Mouse (Mus musculus) lung, embryonic 14.5 days (tissue): ENCODE data around the gene Fbxw4. TPM values are rescaled to one million over a fixed set of nuclear protein-coding genes. Genes with fewer than 3 reads are reported as not detected.

Source experiments
- ATAC-seq: fragments of 200-750 bp; cut with Nextera tagmentation; 2 replicates; pipeline ENCODE4 v1.8.0; 2017; ENCODE audit warnings: mild to moderate bottlenecking, moderate TSS enrichment, moderate library complexity; ENCODE audit not compliant: insufficient read depth
- DNase-seq: peaks from one replicate; pipeline ENCODE4 v3.0.0-alpha.2; 2015
- H3K27ac ChIP-seq: fragments of 300-500 bp; sonication (generic); 2 replicates; pipeline ENCODE4 v1.5.1; 2014; ENCODE audit warnings: low read depth, mild to moderate bottlenecking, moderate library complexity
- H3K27me3 ChIP-seq: fragments of 300-500 bp; sonication (generic); 2 replicates; pipeline ENCODE4 v1.6.1; 2014; ENCODE audit warnings: low read length, control low read depth; ENCODE audit not compliant: insufficient read depth
- H3K36me3 ChIP-seq: fragments of 300-500 bp; sonication (generic); 2 replicates; pipeline ENCODE4 v1.6.1; 2014; ENCODE audit warnings: control low read depth; ENCODE audit not compliant: insufficient read depth
- H3K4me1 ChIP-seq: fragments of 300-500 bp; sonication (generic); 2 replicates; pipeline ENCODE4 v1.6.1; 2014; ENCODE audit warnings: antibody characterized with exemption, control low read depth; ENCODE audit not compliant: insufficient read depth
- H3K4me2 ChIP-seq: fragments of 300-500 bp; sonication (generic); 2 replicates; pipeline ENCODE4 v1.6.1; 2014; ENCODE audit warnings: mild to moderate bottlenecking
- H3K4me3 ChIP-seq: fragments of 300-500 bp; sonication (generic); 2 replicates; pipeline ENCODE4 v1.5.1; 2014; ENCODE audit warnings: low read depth, low read length
- H3K9ac ChIP-seq: fragments of 300-500 bp; sonication (generic); 2 replicates; pipeline ENCODE4 v1.6.1; 2014
- H3K9me3 ChIP-seq: fragments of 300-500 bp; sonication (generic); 2 replicates; pipeline ENCODE4 v1.6.1; 2016; ENCODE audit warnings: low read depth, low read length, control low read depth
- CTCF ChIP-seq: IDR thresholded peaks from 2 replicates; pipeline ENCODE4 v1.5.1; 2016; ENCODE audit warnings: antibody characterized with exemption, low read depth
- WGBS: fragments of 180-500 bp; shearing (Covaris S2); extraction: QIAGEN DNeasy Blood & Tissue Kit; methylation state at CpG from one replicate; pipeline ENCODE4 v1.1.7; 2014; 5-methylcytosine and 5-hydroxymethylcytosine counted together
- polyA plus RNA-seq: library from polyadenylated mRNA; unstranded; fragments of >200 nt; fragmentation: Nextera tagmentation; extraction: Ambion mirVana; gene quantifications from 2 replicates; pipeline ENCODE4 v1.2.1, GENCODE M21; 2014

Gene Fbxw4
- polyA plus RNA-seq, 1 experiment from 2014 or later, result 7.5 TPM

DNA sequence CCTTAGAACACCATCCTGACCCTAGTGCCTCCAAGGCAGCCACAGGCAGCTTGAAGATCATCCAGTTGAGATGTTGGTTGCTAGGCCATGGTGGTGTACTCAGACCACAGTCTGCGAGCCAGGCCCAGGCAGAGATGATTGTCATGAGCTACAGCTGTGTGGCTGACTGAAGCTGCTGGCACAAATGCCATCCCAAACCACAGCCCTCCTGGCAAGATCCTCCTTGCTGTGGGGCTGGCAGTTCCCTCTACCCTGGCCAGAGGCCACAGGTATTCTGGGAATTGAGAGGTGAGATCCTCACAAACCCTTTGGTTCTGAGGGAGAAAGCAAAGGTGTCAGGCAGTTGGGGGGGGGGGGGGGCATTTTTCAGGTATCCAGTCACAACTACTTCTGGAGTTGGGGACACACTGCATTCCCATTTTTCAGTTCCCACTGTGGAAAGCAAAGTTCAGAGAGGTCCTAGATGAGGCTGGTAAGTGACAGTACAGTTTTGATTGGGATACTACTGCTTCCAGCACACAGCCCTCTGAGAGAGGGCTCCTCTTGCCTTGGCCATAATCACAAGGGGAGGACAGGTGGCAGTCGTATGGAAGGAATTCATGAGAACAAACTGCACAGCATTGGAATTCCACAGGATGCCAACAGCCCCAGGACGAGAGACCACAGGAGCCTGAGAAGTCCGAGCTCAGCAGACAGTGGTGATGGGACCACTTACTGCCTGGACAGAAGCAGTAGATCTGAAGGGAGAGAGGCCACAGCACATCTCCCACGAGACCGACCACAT, 72.4 kb downstream of the Fbxw4 start:
- DNase-seq, result no peak

DNA sequence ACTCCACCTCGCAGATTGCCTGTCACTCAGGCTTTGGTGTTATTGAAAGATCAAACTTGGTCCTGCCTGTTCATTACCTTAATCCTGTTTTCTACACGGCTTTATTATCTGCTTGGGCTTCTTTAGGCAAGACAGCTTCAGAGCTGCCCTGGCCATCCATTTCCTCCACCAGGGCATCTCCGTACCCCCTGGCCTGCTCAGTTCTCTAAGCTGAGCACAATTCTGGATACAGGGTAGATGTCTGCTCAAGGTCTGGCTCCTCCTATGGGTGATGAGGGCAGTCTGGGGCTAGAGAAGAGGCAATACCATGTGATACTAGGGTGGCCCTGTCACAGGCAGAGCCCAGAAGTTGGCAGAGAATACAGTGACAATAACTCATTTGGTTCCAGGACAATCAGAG, 73.3 kb downstream of the Fbxw4 start:
- H3K4me3 ChIP-seq, result no peak overlapping the region
- 0 out of 2 replicates have a peak, but pooled peaks cover 5% of the 10 kb centered on the region for H3K36me3 ChIP-seq
- no peaks in the 10 kb centered on the region for H3K9me3 ChIP-seq
- H3K4me2 ChIP-seq, result no peak overlapping the region
- no peak for ATAC-seq
- DNase-seq, result no peak
- H3K27me3 ChIP-seq, result no peaks in the 10 kb centered on the region
- H3K27ac ChIP-seq, result no peak overlapping the region
- H3K9ac ChIP-seq, result no peak overlapping the region
- TF ChIP-seq CTCF, result no peak
- peaks cover 6% of the 10 kb centered on the region for H3K4me1 ChIP-seq
- WGBS, result 60% methylated on average over 3 of the region's 3 CpGs

More for the DNA sequence above, 72.4 kb downstream of the Fbxw4 start:
- TF ChIP-seq CTCF, result no peak
- Histone ChIP-seq H3K9ac (no peak overlapping the region), H3K27me3 (no peaks in the 10 kb centered on the region), H3K36me3 (0 out of 2 replicates have a peak, but pooled peaks cover 5% of the 10 kb centered on the region), H3K4me2 (no peak overlapping the region), H3K9me3 (no peaks in the 10 kb centered on the region), H3K27ac (no peak overlapping the region), H3K4me1 (peaks cover 6% of the 10 kb centered on the region; the same call in 1 of the 2 replicates), H3K4me3 (no peak overlapping the region)
- WGBS, result 79% methylated on average over 6 of the region's 6 CpGs
- no peak for ATAC-seq

DNA sequence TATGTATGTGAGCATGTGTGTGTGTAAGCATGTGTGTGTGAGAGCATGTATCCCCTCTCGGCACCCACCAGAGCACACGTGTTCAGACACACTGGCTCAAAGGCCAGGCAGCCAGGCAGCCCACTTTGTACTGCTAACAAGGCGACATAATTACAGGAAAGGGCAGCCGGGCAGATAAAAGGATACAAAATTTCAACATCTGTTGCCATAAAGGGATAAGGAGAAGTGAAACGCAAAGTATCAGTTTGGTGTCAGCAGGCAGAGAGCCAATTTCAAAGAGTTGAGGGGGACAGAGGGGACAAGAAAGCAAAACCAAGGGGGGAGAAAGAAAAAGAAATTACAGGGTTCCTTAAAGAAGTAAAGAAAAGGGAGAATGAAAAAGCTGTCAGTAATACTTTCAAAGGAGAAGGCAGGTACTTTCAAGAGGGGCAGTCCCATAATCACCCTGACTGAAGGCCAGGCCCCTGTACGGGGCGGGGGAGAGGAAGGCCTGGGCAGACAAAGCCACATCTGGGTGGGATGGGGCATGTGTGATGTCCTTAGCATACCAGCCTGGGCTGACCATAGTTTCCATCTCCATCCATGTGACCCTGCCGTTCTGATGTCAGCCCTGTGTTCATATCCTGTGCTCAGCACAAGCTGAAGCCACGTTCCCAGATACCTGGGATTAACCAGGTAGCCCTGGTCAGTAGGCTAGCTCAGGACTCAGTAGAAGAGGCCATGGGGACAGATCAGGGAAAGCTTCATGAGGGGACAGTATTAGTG, 75.1 kb downstream of the Fbxw4 start:
- H3K36me3 ChIP-seq, result 0 out of 2 replicates have a peak, but pooled peaks cover 5% of the 10 kb centered on the region
- no peak overlapping the region for H3K27ac ChIP-seq
- H3K27me3 ChIP-seq, result no peaks in the 10 kb centered on the region
- no peak for TF ChIP-seq CTCF
- H3K4me3 ChIP-seq, result no peak overlapping the region
- H3K4me2 ChIP-seq, result no peak overlapping the region
- no peak overlapping the region for H3K9ac ChIP-seq
- H3K4me1 ChIP-seq, result peaks cover 2% of the 10 kb centered on the region; the same call in 1 of the 2 replicates
- H3K9me3 ChIP-seq, result no peaks in the 10 kb centered on the region
- no peak for ATAC-seq
- DNase-seq, result no peak
- 56% methylated on average over 9 of the region's 9 CpGs for WGBS

DNA sequence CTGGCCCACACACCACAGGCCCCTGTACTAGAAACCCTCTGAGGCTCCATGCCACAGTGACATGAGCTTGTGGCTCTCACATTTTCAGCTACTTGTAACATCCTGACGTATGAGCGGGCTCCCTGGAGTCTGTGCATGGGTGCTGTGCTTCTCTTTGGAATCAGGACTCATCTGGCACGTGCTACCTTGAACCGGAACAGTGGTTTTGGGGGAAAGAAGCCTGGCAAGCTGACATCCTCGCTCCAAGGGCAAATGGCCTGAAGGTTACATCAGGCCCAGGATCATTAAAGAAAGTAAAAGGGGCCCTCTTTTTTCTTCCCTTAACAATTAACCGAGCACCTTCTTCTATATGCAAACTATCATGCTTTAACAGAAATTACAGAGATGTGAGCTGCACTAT, 77.0 kb downstream of the Fbxw4 start:
- no peak for TF ChIP-seq CTCF
- peaks cover 2% of the 10 kb centered on the region; the same call in 1 of the 2 replicates for H3K4me1 ChIP-seq
- no peak overlapping the region for H3K9ac ChIP-seq
- H3K9me3 ChIP-seq, result no peaks in the 10 kb centered on the region
- no peak overlapping the region for H3K4me2 ChIP-seq
- no peaks in the 10 kb centered on the region for H3K27me3 ChIP-seq
- no peak overlapping the region for H3K4me3 ChIP-seq
- no peak for DNase-seq
- no peak for ATAC-seq
- peaks cover 24% of the 10 kb centered on the region; the same call in 1 of the 2 replicates for H3K36me3 ChIP-seq
- WGBS, result 89% methylated on average over 6 of the region's 6 CpGs
- H3K27ac ChIP-seq, result no peak overlapping the region

DNA sequence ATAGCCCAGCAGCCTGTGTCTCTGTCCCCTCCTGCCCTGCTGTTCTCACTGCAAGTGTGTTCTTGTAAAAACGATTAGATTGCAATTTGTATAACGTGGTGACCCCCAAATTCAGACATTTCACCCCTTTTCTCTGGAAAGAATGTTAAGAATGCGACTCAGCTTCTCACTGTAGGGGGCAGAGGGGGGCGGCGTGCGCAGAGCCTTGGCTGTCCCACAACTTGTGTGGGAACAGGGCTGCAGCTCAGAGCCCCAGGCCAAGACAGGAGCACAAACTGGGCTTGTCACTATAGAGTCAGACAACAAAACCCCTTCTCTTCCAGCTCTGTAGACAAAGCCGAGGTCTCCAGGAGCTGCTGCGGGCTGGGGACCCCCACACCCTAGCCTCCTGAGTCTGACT, 78.0 kb downstream of the Fbxw4 start:
- Histone ChIP-seq H3K27me3 (no peaks in the 10 kb centered on the region), H3K4me1 (peaks cover 2% of the 10 kb centered on the region; the same call in 1 of the 2 replicates), H3K4me2 (no peak overlapping the region), H3K27ac (no peak overlapping the region), H3K4me3 (no peak overlapping the region), H3K9ac (no peak overlapping the region), H3K36me3 (peaks cover 33% of the 10 kb centered on the region; the same call in 1 of the 2 replicates), H3K9me3 (no peaks in the 10 kb centered on the region)
- 22% methylated on average over 8 of the region's 8 CpGs for WGBS
- no peak for TF ChIP-seq CTCF
- ATAC-seq (no peak), DNase-seq (no peak)

DNA sequence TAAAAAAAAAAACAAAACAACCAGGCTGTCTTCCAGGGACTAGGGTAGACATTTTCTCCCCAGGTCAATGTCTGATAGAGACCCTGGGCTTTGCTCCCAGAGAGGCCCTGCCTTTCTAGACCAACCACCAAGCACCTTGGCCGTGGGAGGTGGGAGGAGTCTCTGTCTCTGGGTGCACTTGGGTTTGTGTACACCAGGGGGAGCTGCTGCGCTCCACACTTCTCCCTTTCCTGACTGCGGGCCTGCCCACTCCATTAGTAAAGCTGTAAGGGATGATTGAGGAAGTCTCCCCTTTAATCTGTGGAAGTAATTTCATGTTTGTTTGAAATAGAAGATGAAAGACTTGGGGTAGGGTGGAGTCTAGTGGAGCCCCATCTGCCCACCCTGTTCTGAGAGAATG, 78.9 kb downstream of the Fbxw4 start:
- no peak overlapping the region for H3K9ac ChIP-seq
- TF ChIP-seq CTCF, result peak; percentile 76
- H3K36me3 ChIP-seq, result peaks cover 34% of the 10 kb centered on the region; the same call in 1 of the 2 replicates
- peaks cover 6% of the 10 kb centered on the region for H3K4me1 ChIP-seq
- no peak for ATAC-seq
- 67% methylated on average over 3 of the region's 3 CpGs for WGBS
- no peaks in the 10 kb centered on the region for H3K27me3 ChIP-seq
- H3K4me2 ChIP-seq, result no peak overlapping the region
- DNase-seq, result peak; percentile 69
- H3K9me3 ChIP-seq, result no peaks in the 10 kb centered on the region
- H3K4me3 ChIP-seq, result no peak overlapping the region
- H3K27ac ChIP-seq, result no peak overlapping the region

DNA sequence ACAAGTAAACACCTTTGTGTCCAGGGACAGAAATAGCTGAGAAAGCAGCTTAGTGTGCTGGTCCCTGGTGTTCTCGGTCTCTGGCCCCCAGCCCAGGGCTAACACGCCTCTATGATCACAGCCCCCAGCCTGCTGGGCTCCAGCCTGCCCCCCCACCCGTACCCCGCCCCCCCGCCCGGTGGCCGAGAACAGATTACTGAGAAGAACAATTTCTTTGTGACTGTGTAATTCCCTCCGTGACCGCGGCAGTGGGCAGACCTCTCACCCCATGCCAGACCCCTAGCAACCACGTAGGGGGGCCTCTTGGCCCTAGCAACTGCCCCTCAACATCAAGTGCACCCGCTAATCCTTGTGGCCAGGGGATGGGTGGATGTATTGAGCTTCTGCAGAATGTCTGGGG, 79.9 kb downstream of the Fbxw4 start:
- H3K36me3 ChIP-seq, result peaks cover 34% of the 10 kb centered on the region; the same call in 1 of the 2 replicates
- peaks cover 16% of the 10 kb centered on the region for H3K4me1 ChIP-seq
- 77% methylated on average over 12 of the region's 12 CpGs for whole genome bisulfite sequencing
- no peak overlapping the region for H3K4me3 ChIP-seq
- no peak for TF ChIP-seq CTCF
- ATAC-seq (no peak), DNase-seq (no peak)
- no peaks in the 10 kb centered on the region for H3K27me3 ChIP-seq
- H3K27ac ChIP-seq, result no peak overlapping the region
- H3K4me2 ChIP-seq, result no peak overlapping the region
- no peaks in the 10 kb centered on the region for H3K9me3 ChIP-seq
- H3K9ac ChIP-seq, result no peak overlapping the region
